Mouse (Mus musculus) CH12.LX (cell line): ENCODE data around the gene Chst15. TPM values are rescaled to one million over a fixed set of nuclear protein-coding genes. Genes with fewer than 3 reads are reported as not detected.

Experiments
- DNase-seq: peaks from one replicate; pipeline ENCODE4 v3.0.0-alpha.2; 2013; ENCODE audit errors: extremely low read depth
- H3K27ac ChIP-seq: 2 replicates; pipeline ENCODE4 v1.5.1; 2012; ENCODE audit warnings: low read depth, mild to moderate bottlenecking, control low read depth, moderate library complexity; ENCODE audit not compliant: insufficient read depth
- H3K27me3 ChIP-seq: replicated peaks from 2 replicates; pipeline ENCODE3; 2012; ENCODE audit warnings: inconsistent platforms
- H3K36me3 ChIP-seq, 2 experiments: replicated peaks in 1 of 2; 2 replicates each; pipeline versions ENCODE3 to v1.6.1; 2012; ENCODE audit warnings: inconsistent platforms in 1 of 2, low read length in 1 of 2, mild to moderate bottlenecking in 1 of 2, mixed read lengths in 1 of 2, moderate library complexity in 1 of 2; ENCODE audit not compliant: control insufficient read depth in 1 of 2, insufficient read depth in 1 of 2
- H3K4me1 ChIP-seq, 2 experiments: 2 replicates each; pipeline ENCODE4 v1.6.1; 2012; ENCODE audit warnings: inconsistent platforms in 1 of 2, moderate library complexity in 1 of 2; ENCODE audit not compliant: insufficient read depth in 2 of 2, control insufficient read depth in 1 of 2
- H3K4me2 ChIP-seq: 2 replicates; pipeline ENCODE4 v1.6.1; 2012; ENCODE audit warnings: low read depth, mild to moderate bottlenecking, control low read depth; ENCODE audit not compliant: poor library complexity, insufficient read depth, severe bottlenecking
- H3K4me3 ChIP-seq, 3 experiments: fragments of 150-350 bp in 1 of 3; sonication (generic) in 1 of 3; replicated peaks in 1 of 3; 2 replicates each; pipeline versions ENCODE3 to v1.5.1; 2011 to 2012; ENCODE audit warnings: low read depth in 2 of 3, low read length in 2 of 3, mild to moderate bottlenecking in 2 of 3, moderate library complexity in 2 of 3, control low read depth in 1 of 3, improper control_type of control experiment in 1 of 3, inconsistent platforms in 1 of 3, mixed read lengths in 1 of 3; ENCODE audit not compliant: poor library complexity in 1 of 3
- H3K79me2 ChIP-seq: replicated peaks from 2 replicates; pipeline ENCODE4 v1.6.1; 2012; ENCODE audit warnings: mild to moderate bottlenecking, moderate library complexity; ENCODE audit not compliant: control insufficient read depth, poor library complexity, insufficient read depth, severe bottlenecking; ENCODE audit errors: extremely low read depth
- H3K9ac ChIP-seq: 2 replicates; pipeline ENCODE4 v1.6.1; 2012; ENCODE audit warnings: low read depth, mild to moderate bottlenecking, control low read depth, moderate library complexity; ENCODE audit not compliant: insufficient read depth
- H3K9me3 ChIP-seq: replicated peaks from 2 replicates; pipeline ENCODE3; 2012; ENCODE audit warnings: low read length, inconsistent platforms, mixed read lengths
- BHLHE40 ChIP-seq: IDR thresholded peaks from 2 replicates; pipeline ENCODE4 v1.6.1; 2011; ENCODE audit warnings: mild to moderate bottlenecking, low read depth, low read length, improper control_type of control experiment
- CHD1 ChIP-seq: IDR thresholded peaks from 2 replicates; pipeline ENCODE4 v1.6.1; 2012; ENCODE audit warnings: low read depth, low read length, improper control_type of control experiment, inconsistent platforms
- CTCF ChIP-seq, 2 experiments: IDR thresholded peaks in 1 of 2; conservative IDR thresholded peaks in 1 of 2; 2 replicates each; pipeline ENCODE4 v1.5.1; 2011 to 2012; ENCODE audit warnings: low read depth in 2 of 2, low read length in 2 of 2, improper control_type of control experiment in 1 of 2, inconsistent platforms in 1 of 2, mild to moderate bottlenecking in 1 of 2, moderate library complexity in 1 of 2
- EP300 ChIP-seq: IDR thresholded peaks from 2 replicates; pipeline ENCODE4 v1.6.1; 2011; ENCODE audit warnings: low read length, improper control_type of control experiment
- ETS1 ChIP-seq: conservative IDR thresholded peaks from 2 replicates; pipeline ENCODE4 v1.6.1; 2012; ENCODE audit warnings: low read depth, mild to moderate bottlenecking, inconsistent platforms, low read length, improper control_type of control experiment, moderate library complexity
- GABPA ChIP-seq: IDR thresholded peaks from 2 replicates; pipeline ENCODE4 v1.6.1; 2012; ENCODE audit warnings: low read depth, low read length, improper control_type of control experiment, inconsistent platforms; ENCODE audit not compliant: insufficient replicate concordance
- IRF4 ChIP-seq: IDR thresholded peaks from 2 replicates; pipeline ENCODE4 v1.6.1; 2014; ENCODE audit warnings: low read depth, mild to moderate bottlenecking, inconsistent platforms, low read length, improper control_type of control experiment
- JUN ChIP-seq: IDR thresholded peaks from 2 replicates; pipeline ENCODE4 v1.6.1; 2011; ENCODE audit warnings: low read depth, mild to moderate bottlenecking, low read length, improper control_type of control experiment, moderate library complexity; ENCODE audit not compliant: insufficient read depth
- JUND ChIP-seq: conservative IDR thresholded peaks from 2 replicates; pipeline ENCODE4 v1.6.1; 2011; ENCODE audit warnings: low read depth, low read length, improper control_type of control experiment
- MAFK ChIP-seq: IDR thresholded peaks from 2 replicates; pipeline ENCODE4 v1.6.1; 2011; ENCODE audit warnings: low read length, improper control_type of control experiment; ENCODE audit not compliant: insufficient replicate concordance
- MAX ChIP-seq: IDR thresholded peaks from 2 replicates; pipeline ENCODE4 v1.6.1; 2011; ENCODE audit warnings: low read length, improper control_type of control experiment
- MEF2A ChIP-seq: IDR thresholded peaks from 2 replicates; pipeline ENCODE4 v1.6.1; 2014; ENCODE audit warnings: low read depth, mild to moderate bottlenecking, inconsistent platforms, low read length, improper control_type of control experiment, borderline replicate concordance
- MXI1 ChIP-seq: IDR thresholded peaks from 2 replicates; pipeline ENCODE4 v1.6.1; 2011; ENCODE audit warnings: mild to moderate bottlenecking, low read depth, low read length, improper control_type of control experiment
- MYC ChIP-seq: IDR thresholded peaks from 2 replicates; pipeline ENCODE4 v1.6.1; 2011; ENCODE audit warnings: low read depth, mild to moderate bottlenecking, improper control_type of control experiment, low read length
- NRF1 ChIP-seq: IDR thresholded peaks from 2 replicates; pipeline ENCODE4 v1.6.1; 2014; ENCODE audit warnings: low read depth, mild to moderate bottlenecking, inconsistent platforms, low read length, improper control_type of control experiment, moderate library complexity
- POLR2A ChIP-seq: IDR thresholded peaks from 2 replicates; pipeline ENCODE4 v1.6.1; 2011; ENCODE audit warnings: low read depth, mild to moderate bottlenecking, improper control_type of control experiment, low read length
- POLR2AphosphoS2 ChIP-seq: IDR thresholded peaks from 2 replicates; pipeline ENCODE4 v1.6.1; 2011; ENCODE audit warnings: low read depth, low read length, improper control_type of control experiment
- RCOR1 ChIP-seq: conservative IDR thresholded peaks from 2 replicates; pipeline ENCODE4 v1.6.1; 2012; ENCODE audit warnings: low read depth, mild to moderate bottlenecking, inconsistent platforms, low read length, improper control_type of control experiment
- SMC3 ChIP-seq: IDR thresholded peaks from 2 replicates; pipeline ENCODE4 v1.6.1; 2011; ENCODE audit warnings: low read depth, low read length, improper control_type of control experiment
- TBP ChIP-seq: conservative IDR thresholded peaks from 2 replicates; pipeline ENCODE4 v1.6.1; 2011; ENCODE audit warnings: low read depth, low read length, improper control_type of control experiment
- TCF12 ChIP-seq: IDR thresholded peaks from 2 replicates; pipeline ENCODE4 v1.6.1; 2014; ENCODE audit warnings: low read depth, mild to moderate bottlenecking, inconsistent platforms, low read length, improper control_type of control experiment
- USF2 ChIP-seq: conservative IDR thresholded peaks from 2 replicates; pipeline ENCODE4 v1.6.1; 2011; ENCODE audit warnings: low read depth, low read length, improper control_type of control experiment
- ZC3H11A ChIP-seq: IDR thresholded peaks from 2 replicates; pipeline ENCODE4 v1.6.1; 2012; ENCODE audit warnings: low read depth, mild to moderate bottlenecking, inconsistent platforms, low read length, improper control_type of control experiment
- ZKSCAN1 ChIP-seq: IDR thresholded peaks from 2 replicates; pipeline ENCODE4 v1.6.1; 2012; ENCODE audit warnings: low read depth, inconsistent platforms, low read length, improper control_type of control experiment, borderline replicate concordance
- ZNF384 ChIP-seq: IDR thresholded peaks from 2 replicates; pipeline ENCODE4 v1.6.1; 2012; ENCODE audit warnings: low read depth, low read length, improper control_type of control experiment, inconsistent platforms
- dilution Hi-C: fragments of 300-500 bp; cut with MboI; formaldehyde crosslinking; loops from 2 replicates; pipeline ENCODE4 v1.14.3; 2020; ENCODE audit warnings: low sequenced_read_pairs; ENCODE audit not compliant: extremely low pct_unique_long_range_greater_than_20kb, extremely low pct_ligation_motif_present
- in situ Hi-C: fragments of 300-500 bp; cut with MboI; formaldehyde crosslinking; loops from 3 replicates; pipeline ENCODE4 v1.14.3; 2019; ENCODE audit warnings: low sequenced_read_pairs, low pct_ligation_motif_present, low pct_unique_long_range_greater_than_20kb, mixed read lengths
- polyA plus RNA-seq: library from polyadenylated mRNA; unstranded; fragments of >175 nt; gene quantifications from 2 replicates; pipeline ENCODE4 v1.2.1, GENCODE M21; 2012; ENCODE audit warnings: low read depth; ENCODE audit not compliant: insufficient read length
- total RNA-seq, 2 experiments: library from RNA; depleted of rRNA; stranded (reverse); fragments of 300-350 nt in 1 of 2; fragments of >200 nt in 1 of 2; gene quantifications; 2 replicates each; pipeline ENCODE4 v1.2.3; 2012 to 2014

Gene Chst15
- total and polyA plus RNA-seq, 3 experiments = 0.42 to 0.81 (median 0.57) TPM

- in situ Hi-C loops (no loop called here), dilution Hi-C loops (no loop called here)
- no peaks in the 10 kb centered on the region for H3K4me1 ChIP-seq
- no peak overlapping the region for H3K27ac ChIP-seq
- H3K9me3 ChIP-seq = no peaks in the 10 kb centered on the region
- H3K4me3 ChIP-seq = no peak overlapping the region
- H3K27me3 ChIP-seq = peaks cover 35% of the 10 kb centered on the region
- no peak for DNase-seq
- H3K4me2 ChIP-seq = no peak overlapping the region
- H3K36me3 ChIP-seq = no peaks in the 10 kb centered on the region
- H3K9ac ChIP-seq = no peak overlapping the region
- no peaks in the 10 kb centered on the region for H3K79me2 ChIP-seq
- no peak for TF ChIP-seq BHLHE40
- no peak for TF ChIP-seq ZC3H11A
- no peak for TF ChIP-seq MAX
- no peak for TF ChIP-seq NRF1
- no peak for TF ChIP-seq CHD1
- no peak for TF ChIP-seq JUN
- TF ChIP-seq MYC = no peak
- TF ChIP-seq CTCF (conservative IDR thresholded peaks at IDR 0.05 in 1 of 2, IDR thresholded peaks at IDR 0.05 in 1 of 2; ENCODE audit: low read depth in 2 of 2, low read length in 2 of 2) = no peak
- TF ChIP-seq ETS1 = no peak
- no peak for TF ChIP-seq MAFK
- TF ChIP-seq SMC3 = no peak
- no peak for TF ChIP-seq EP300
- TF ChIP-seq RCOR1 = no peak
- TF ChIP-seq IRF4 = no peak
- no peak for TF ChIP-seq USF2
- no peak for TF ChIP-seq TCF12
- TF ChIP-seq TBP = no peak
- TF ChIP-seq MEF2A = no peak
Observed at GRCm38 (mm10) chr7:132330179-132330578, 13.2 kb upstream of the Chst15 start.

GRCm38 (mm10) chr7:132328648-132329047 is 11.6 kb upstream of the Chst15 start:
- in situ Hi-C loops = no loop called here
- H3K79me2 ChIP-seq = no peaks in the 10 kb centered on the region
- dilution Hi-C loops = no loop called here
- peaks cover 2 to 9% of the 10 kb centered on the region in 2 experiments; a peak in 3 of 4 replicates for H3K4me1 ChIP-seq
- H3K9ac ChIP-seq = no peak overlapping the region
- H3K36me3 ChIP-seq = no peaks in the 10 kb centered on the region
- no peak overlapping the region for H3K27ac ChIP-seq
- no peak overlapping the region for H3K4me2 ChIP-seq
- peaks cover 28% of the 10 kb centered on the region for H3K27me3 ChIP-seq
- no peak overlapping the region for H3K4me3 ChIP-seq
- H3K9me3 ChIP-seq = no peaks in the 10 kb centered on the region
- no peak for TF ChIP-seq EP300
- TF ChIP-seq MXI1 = no peak
- no peak for TF ChIP-seq POLR2A
- no peak for TF ChIP-seq USF2
- no peak for TF ChIP-seq POLR2AphosphoS2
- TF ChIP-seq JUND = no peak
- no peak for TF ChIP-seq ZC3H11A
- TF ChIP-seq BHLHE40 = no peak
- TF ChIP-seq GABPA = no peak
- TF ChIP-seq MAFK = no peak
- no peak for TF ChIP-seq ZKSCAN1
- TF ChIP-seq ZNF384 = no peak
- no peak for DNase-seq
